Mouse (Mus musculus) heart, embryonic 10.5 days (tissue): ENCODE measurements around the gene Vsx2. TPM values are rescaled to one million over a fixed set of nuclear protein-coding genes. Genes with fewer than 3 reads are reported as not detected.
A peak's percentile ranks its signal among the peaks of the same experiment; 100 is the strongest.

Source experiments
- DNase-seq: peaks from one replicate; pipeline ENCODE4 v3.0.0-alpha.2; 2017; ENCODE audit warnings: low spot score
- H3K27ac ChIP-seq: fragments of 300-500 bp; sonication (generic); 2 replicates; pipeline ENCODE4 v1.5.1; 2016; ENCODE audit warnings: mild to moderate bottlenecking
- H3K27me3 ChIP-seq: fragments of 300-500 bp; sonication (generic); 2 replicates; pipeline ENCODE4 v1.6.1; 2016; ENCODE audit warnings: mild to moderate bottlenecking; ENCODE audit not compliant: poor library complexity, insufficient read depth, severe bottlenecking
- H3K36me3 ChIP-seq: fragments of 300-500 bp; sonication (generic); 2 replicates; pipeline ENCODE4 v1.6.1; 2016; ENCODE audit warnings: mild to moderate bottlenecking, moderate library complexity
- H3K4me1 ChIP-seq: fragments of 300-500 bp; sonication (generic); 2 replicates; pipeline ENCODE4 v1.6.1; 2016; ENCODE audit warnings: mild to moderate bottlenecking
- H3K4me3 ChIP-seq: fragments of 300-500 bp; sonication (generic); 2 replicates; pipeline ENCODE4 v1.5.1; 2016; ENCODE audit warnings: mild to moderate bottlenecking, moderate library complexity
- H3K9me3 ChIP-seq: fragments of 300-500 bp; sonication (generic); 2 replicates; pipeline ENCODE4 v1.6.1; 2016; ENCODE audit warnings: mild to moderate bottlenecking, moderate library complexity
- WGBS: fragments of 180-500 bp; shearing (Covaris S2); methylation state at CpG from one replicate; pipeline ENCODE4 v1.1.7; 2016; 5-methylcytosine and 5-hydroxymethylcytosine counted together
- polyA plus RNA-seq: library from polyadenylated mRNA; unstranded; fragments of >200 nt; fragmentation: Nextera tagmentation; extraction: Ambion mirVana; gene quantifications from 2 replicates; pipeline ENCODE4 v1.2.1, GENCODE M21; 2016

Gene Vsx2
- polyA plus RNA-seq, 1 experiment from 2014 or later, result not detected

DNA sequence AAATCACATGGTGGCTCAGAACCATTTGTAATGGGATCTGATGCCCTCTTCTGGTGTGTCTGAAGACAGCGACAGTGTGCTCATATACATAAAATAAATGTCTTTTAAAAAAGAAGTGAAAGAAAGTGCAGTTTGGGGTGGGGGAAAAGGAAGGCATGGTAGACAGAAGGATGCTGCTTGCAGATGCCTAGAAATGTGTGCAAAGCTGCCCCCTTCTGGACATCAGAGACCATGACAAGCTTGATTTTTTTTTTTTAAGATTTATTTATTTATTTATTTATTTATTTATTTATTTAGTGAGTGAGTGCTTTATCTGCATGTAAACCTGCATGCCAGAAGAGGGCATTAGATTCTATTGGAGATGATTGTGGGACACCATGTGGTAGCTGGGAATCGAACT lies 11.7 kb downstream of the Vsx2 start:
- H3K36me3 ChIP-seq, result no peaks in the 10 kb centered on the region
- H3K9me3 ChIP-seq, result no peaks in the 10 kb centered on the region
- H3K4me1 ChIP-seq, result 0 out of 2 replicates have a peak, but pooled peaks cover 5% of the 10 kb centered on the region
- DNase-seq, result no peak
- H3K27ac ChIP-seq, result no peak overlapping the region
- no peak overlapping the region for H3K4me3 ChIP-seq
- H3K27me3 ChIP-seq, result peaks cover 17% of the 10 kb centered on the region
- 93% methylated on average over 2 of the region's 2 CpGs for WGBS

DNA sequence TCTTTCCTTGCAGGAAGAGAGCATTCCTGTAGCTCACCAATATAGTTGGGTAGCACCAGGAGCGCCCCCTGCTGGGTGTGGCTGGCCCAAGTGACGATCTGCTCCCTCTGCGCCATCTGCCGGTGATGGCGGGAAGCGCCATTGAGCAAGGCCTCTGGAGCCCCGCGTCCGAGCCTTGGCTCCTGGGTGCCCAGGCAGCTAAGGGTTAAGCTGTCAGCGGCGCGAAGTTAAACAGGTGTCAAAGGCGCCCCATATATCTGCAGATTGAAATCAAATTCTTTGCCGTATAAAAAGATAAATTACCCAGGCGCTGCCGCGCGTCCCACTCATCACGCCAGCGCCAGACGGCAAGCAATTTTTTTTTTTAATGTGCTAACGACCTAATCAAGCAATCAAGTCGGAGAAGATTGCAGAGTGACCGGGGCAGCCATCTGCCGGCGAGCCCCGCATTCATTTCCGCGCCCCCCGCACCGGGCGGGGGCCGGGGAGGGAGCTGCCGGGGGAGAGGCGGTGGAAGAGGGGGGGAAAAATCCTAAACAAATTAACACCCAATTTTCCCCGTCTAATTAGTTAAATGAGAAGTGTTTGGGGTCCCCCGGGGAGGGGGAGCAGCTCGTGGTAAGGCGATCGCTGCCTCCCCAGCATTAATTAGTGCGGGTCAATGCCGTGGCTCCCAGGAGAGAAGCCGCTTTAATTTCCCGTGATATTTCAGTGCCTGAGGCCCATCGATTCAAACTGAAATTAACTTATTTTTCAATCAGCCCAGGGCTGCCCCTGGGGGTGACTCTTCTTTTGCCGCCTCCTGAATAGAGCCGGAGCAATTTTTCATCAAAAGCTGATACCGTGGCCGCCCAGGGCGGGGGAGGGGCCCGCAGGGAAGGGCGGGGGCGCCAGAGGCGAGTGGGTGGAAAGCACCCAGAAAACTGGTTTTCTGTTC lies 20.5 kb downstream of the Vsx2 start:
- Histone ChIP-seq H3K4me3 (peak overlapping the region; percentile 73), H3K9me3 (no peaks in the 10 kb centered on the region), H3K4me1 (peaks cover 7% of the 10 kb centered on the region; the same call in 1 of the 2 replicates), H3K27me3 (peaks cover 49% of the 10 kb centered on the region), H3K27ac (peak overlapping the region; percentile 60; the same call in 1 of the 2 replicates), H3K36me3 (no peaks in the 10 kb centered on the region)
- 1% methylated on average over 54 of the region's 54 CpGs for WGBS
- DNase-seq, result peak; percentile 92

DNA sequence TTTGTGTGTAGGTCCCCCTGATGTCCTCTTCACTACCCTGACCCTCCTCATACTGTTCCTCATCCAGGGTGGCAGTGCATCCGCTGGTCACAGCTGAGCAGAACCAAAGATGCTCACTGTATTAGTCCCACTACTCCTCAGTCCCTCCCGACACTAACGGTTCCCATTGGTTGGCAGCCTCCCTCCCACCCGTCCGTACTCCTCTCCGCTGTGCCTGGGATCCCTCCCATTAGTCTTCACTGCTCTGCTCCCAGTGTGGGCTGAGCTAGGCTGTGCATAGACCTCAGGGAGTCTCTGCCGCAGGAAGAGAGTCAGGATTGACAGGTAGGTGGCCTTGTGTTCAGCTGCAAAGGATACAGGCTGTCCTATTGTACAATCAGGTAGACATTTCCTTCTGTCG lies 28.8 kb downstream of the Vsx2 start:
- Histone ChIP-seq H3K4me3 (no peak overlapping the region), H3K4me1 (no peaks in the 10 kb centered on the region), H3K36me3 (peaks cover 10% of the 10 kb centered on the region), H3K9me3 (no peaks in the 10 kb centered on the region), H3K27me3 (peaks cover 36% of the 10 kb centered on the region), H3K27ac (no peak overlapping the region)
- 15% methylated on average over 8 of the region's 8 CpGs for WGBS
- no peak for DNase-seq

DNA sequence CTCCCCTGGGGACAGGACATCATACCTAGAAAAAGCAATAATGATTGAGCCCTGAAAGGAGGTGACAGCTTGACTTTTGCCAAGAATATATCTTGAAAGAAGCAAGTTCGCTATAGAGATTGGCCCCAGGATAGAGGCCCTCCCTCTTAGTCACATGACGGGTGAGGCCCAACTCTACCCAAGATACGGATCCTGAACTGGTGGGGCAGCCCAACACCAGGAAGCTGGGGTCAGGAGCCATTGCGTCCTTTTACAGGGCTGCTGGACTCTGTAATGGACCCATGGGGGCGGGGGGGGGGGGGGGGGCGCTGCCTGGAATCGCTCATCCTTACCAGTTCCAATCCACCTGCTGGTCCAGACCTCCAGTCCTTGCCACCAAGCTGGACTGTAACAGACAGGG lies 34.4 kb downstream of the Vsx2 start:
- H3K27ac ChIP-seq, result no peak overlapping the region
- H3K4me3 ChIP-seq, result no peak overlapping the region
- no peak for DNase-seq
- no peaks in the 10 kb centered on the region for H3K4me1 ChIP-seq
- 79% methylated on average over 7 of the region's 7 CpGs for WGBS
- H3K9me3 ChIP-seq, result no peaks in the 10 kb centered on the region
- peaks cover 5% of the 10 kb centered on the region for H3K27me3 ChIP-seq
- H3K36me3 ChIP-seq, result peaks cover 35% of the 10 kb centered on the region

DNA sequence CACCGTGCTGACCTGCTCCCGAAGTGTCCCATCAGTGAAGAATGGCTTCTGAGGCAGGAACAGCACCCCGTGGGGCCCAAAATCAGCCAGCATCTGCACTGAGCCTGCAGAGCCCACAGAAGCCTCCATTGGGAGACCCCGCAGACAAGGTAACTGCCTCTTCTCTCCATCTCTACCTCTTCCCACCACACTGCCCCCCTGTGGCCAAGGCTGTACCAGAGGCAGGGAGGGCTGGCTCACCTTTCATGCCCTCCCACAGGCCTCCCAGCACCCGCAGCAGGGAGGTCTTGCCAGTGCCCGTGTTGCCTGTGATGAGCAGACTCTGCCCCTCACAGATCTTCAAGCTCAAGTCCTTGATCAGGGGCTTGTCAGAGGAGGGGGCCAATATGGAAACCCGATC lies 36.3 kb downstream of the Vsx2 start:
- WGBS, result 81% methylated on average over 7 of the region's 7 CpGs
- no peak for DNase-seq
- peaks cover 38% of the 10 kb centered on the region for H3K36me3 ChIP-seq

DNA sequence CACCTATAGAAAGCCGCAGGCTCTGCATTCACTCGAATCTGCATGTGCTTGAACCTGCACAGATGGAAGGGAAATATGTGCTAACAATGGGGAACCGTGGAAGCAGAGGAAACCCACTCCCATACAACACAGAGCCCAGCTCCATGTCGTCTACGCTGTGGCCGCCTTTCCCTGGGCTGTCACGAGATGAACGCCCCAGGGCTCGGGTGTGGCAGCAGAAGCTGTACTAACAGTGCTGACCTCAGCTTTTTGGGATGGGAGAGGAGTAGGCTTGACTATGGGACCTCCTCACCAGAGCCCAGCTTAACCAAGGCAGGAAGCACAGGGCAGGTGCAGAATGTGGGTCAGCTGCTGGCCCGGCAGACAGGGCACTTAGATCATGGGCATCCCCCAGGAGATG lies 42.2 kb downstream of the Vsx2 start:
- WGBS, result 91% methylated on average over 10 of the region's 10 CpGs
- no peaks in the 10 kb centered on the region for H3K27me3 ChIP-seq
- no peak for DNase-seq
- no peak overlapping the region for H3K27ac ChIP-seq
- no peaks in the 10 kb centered on the region for H3K9me3 ChIP-seq
- H3K4me1 ChIP-seq, result peaks cover 15% of the 10 kb centered on the region; the same call in 1 of the 2 replicates
- H3K36me3 ChIP-seq, result peaks cover 15% of the 10 kb centered on the region
- H3K4me3 ChIP-seq, result no peak overlapping the region

More for the DNA sequence above, 36.3 kb downstream of the Vsx2 start:
- H3K4me1 ChIP-seq, result no peaks in the 10 kb centered on the region
- H3K9me3 ChIP-seq, result no peaks in the 10 kb centered on the region
- no peak overlapping the region for H3K27ac ChIP-seq
- no peak overlapping the region for H3K4me3 ChIP-seq
- H3K27me3 ChIP-seq, result no peaks in the 10 kb centered on the region

DNA sequence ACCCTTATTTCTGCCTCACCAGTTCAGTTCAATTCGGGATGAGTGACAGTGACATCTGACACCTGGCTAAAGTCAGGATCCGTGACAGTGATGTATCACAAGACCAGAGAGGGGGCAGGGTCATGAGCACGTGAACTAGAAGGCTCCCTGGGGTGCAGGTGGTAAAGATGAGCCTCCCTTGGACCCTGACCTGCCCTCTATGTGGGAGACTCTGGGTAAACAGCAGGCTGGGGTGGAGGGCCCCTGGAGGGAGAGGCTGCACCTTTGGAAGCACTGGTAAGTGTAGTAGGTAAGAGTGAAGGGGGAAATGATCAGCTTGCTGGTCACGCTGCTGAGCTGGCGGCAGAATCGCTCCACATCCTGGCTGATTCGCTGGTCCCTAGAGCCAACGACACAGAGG lies 43.0 kb downstream of the Vsx2 start:
- Histone ChIP-seq H3K4me3 (no peak overlapping the region), H3K27ac (no peak overlapping the region), H3K36me3 (peaks cover 10% of the 10 kb centered on the region), H3K27me3 (no peaks in the 10 kb centered on the region), H3K4me1 (peaks cover 15% of the 10 kb centered on the region; the same call in 1 of the 2 replicates), H3K9me3 (no peaks in the 10 kb centered on the region)
- 57% methylated on average over 8 of the region's 8 CpGs for WGBS
- DNase-seq, result no peak

DNA sequence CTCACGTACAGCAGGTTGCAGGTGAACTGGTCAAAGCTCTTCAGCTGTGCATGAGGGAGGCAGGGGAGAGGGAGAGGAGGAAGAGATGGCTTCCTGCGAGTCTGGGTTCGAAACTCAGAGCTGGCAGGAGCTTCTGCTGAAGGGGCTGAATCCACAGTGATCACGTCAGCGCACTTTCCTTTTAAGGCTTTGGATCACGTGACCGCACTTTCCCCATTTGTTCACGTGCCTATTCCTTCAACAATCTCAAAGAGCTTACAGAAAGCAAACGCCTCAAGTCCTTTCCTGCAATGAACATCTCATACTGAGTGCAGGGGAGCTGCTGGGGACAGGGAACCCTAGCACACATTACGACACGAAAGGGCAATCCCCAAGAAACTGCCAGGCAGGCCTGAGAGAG lies 44.4 kb downstream of the Vsx2 start:
- H3K36me3 ChIP-seq, result peaks cover 3% of the 10 kb centered on the region; the same call in 1 of the 2 replicates
- DNase-seq, result no peak
- H3K27me3 ChIP-seq, result no peaks in the 10 kb centered on the region
- H3K4me3 ChIP-seq, result no peak overlapping the region
- no peak overlapping the region for H3K27ac ChIP-seq
- WGBS, result 78% methylated on average over 11 of the region's 11 CpGs
- peaks cover 15% of the 10 kb centered on the region; the same call in 1 of the 2 replicates for H3K4me1 ChIP-seq
- H3K9me3 ChIP-seq, result no peaks in the 10 kb centered on the region

DNA sequence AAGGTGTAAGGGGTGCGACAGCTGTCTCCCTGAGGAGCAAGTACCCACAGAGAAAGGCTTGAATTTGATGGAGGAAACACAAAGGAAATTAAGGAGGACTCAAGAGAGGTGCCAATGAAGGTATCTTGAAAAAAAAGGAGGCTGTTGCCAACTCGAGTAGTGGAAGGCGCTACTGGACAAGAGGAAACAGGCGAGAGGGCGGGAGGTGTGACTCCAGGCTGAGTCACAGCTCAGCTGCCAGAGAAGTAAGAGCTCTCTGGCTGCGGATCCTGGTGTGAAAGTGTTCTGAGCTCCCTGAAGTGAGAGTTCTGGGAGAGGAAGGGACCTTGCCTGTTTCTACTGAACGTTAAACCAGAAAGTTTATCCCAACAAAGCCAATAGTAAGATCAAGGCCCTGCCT lies 45.0 kb downstream of the Vsx2 start:
- H3K4me3 ChIP-seq, result no peak overlapping the region
- H3K36me3 ChIP-seq, result no peaks in the 10 kb centered on the region; the same call in 1 of the 2 replicates
- 38% methylated on average over 7 of the region's 7 CpGs for WGBS
- no peak for DNase-seq
- H3K9me3 ChIP-seq, result no peaks in the 10 kb centered on the region
- peaks cover 15% of the 10 kb centered on the region; the same call in 1 of the 2 replicates for H3K4me1 ChIP-seq
- H3K27ac ChIP-seq, result 0 out of 2 replicates have a peak overlapping the region, but pooled peaks have one; percentile 29
- no peaks in the 10 kb centered on the region for H3K27me3 ChIP-seq

DNA sequence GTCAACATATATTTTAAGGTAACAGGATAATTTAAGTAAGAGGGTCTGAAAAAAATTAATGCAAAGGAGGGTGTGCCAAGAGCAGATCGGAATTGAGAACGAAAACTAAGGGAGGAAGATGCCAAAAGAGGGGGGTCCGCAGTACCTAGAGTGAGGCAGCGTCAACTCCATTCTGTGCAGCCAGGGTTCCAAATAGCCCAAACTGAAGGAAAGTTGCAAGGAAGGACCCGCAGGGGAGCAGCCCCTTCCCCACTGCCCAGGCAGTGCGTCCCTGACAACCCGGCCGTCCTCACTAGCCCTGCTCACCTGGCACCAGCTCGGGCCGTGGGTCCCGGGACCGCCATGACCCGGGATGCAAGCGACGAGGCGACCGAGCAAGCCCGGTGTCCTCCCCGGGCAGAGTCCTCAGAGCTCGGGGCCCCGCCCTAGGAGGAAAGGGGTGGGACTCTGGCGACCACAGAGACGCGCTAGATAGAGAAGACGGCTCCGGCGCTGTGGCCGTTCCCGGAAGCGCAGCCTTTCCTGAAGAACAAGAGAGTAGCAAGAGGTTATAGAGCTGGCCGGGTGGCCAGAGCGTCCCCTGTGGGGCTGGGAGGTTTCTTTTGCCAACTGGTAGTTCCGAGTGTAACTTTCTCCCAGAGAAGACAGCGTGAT lies 47.5 kb downstream of the Vsx2 start, which contains the start of gene Abcd4:
TSS of gene Abcd4 (minus strand) at position 437 of the 654 bp plus-strand sequence.
- under 1% methylated on average over 34 of the region's 34 CpGs for WGBS
- Histone ChIP-seq H3K27ac (peak within 1 kb of the TSS; percentile 90), H3K9me3 (no peaks in the 10 kb centered on the region), H3K4me1 (peaks cover 31% of the 10 kb centered on the region), H3K36me3 (no peaks in the 10 kb centered on the region; the same call in 1 of the 2 replicates), H3K27me3 (no peaks in the 10 kb centered on the region), H3K4me3 (peak within 1 kb of the TSS; percentile 78)
- peak; percentile 98 for DNase-seq

DNA sequence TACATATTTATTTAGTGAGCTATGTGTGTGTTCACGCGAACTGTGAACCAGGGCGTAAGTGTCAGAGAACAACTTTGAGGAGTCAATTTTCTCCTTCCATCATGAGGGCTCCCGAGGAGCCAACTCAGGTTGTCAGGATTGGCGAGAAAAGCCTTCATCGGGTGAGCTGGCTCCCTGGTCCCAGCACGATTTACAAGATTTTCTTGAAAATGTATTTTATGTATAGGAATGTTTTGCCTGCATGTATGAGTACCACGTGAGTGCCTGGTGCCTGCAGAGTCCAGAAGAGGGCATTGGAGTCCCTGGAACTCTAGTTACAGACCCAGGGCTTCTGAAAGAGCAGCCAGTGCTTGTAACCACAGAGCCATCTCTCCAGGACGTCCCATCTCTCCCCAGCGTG lies 48.1 kb downstream of the Vsx2 start:
- Histone ChIP-seq H3K9me3 (no peaks in the 10 kb centered on the region), H3K4me3 (peak overlapping the region; percentile 78), H3K27me3 (no peaks in the 10 kb centered on the region), H3K27ac (peak overlapping the region; percentile 81), H3K4me1 (peaks cover 29% of the 10 kb centered on the region), H3K36me3 (no peaks in the 10 kb centered on the region)
- no peak for DNase-seq
- WGBS, result 11% methylated on average over 10 of the region's 10 CpGs

DNA sequence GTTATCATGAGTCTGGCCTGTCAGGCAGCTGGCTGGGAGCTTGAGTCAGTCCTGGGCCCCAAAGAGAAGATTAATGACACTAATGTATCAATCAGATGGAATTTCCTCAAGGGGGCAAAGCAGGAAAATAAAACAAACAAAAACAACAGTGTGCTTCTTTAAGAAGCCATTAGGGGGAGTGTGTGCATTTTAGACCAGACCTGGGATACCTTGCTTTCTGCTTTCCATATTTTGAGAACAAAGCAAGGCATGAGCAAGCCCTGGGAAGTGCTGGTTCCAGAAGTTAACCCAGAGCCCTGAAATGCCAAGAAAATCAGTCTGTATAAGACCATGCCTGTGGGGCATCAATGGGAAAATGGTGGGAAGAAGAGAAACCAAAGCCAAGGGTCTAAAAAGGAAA lies 51.4 kb downstream of the Vsx2 start:
- Histone ChIP-seq H3K9me3 (no peaks in the 10 kb centered on the region), H3K27me3 (peaks cover 22% of the 10 kb centered on the region; the same call in 1 of the 2 replicates), H3K4me3 (no peak overlapping the region), H3K4me1 (peaks cover 29% of the 10 kb centered on the region), H3K27ac (no peak overlapping the region), H3K36me3 (no peaks in the 10 kb centered on the region)
- no peak for DNase-seq

DNA sequence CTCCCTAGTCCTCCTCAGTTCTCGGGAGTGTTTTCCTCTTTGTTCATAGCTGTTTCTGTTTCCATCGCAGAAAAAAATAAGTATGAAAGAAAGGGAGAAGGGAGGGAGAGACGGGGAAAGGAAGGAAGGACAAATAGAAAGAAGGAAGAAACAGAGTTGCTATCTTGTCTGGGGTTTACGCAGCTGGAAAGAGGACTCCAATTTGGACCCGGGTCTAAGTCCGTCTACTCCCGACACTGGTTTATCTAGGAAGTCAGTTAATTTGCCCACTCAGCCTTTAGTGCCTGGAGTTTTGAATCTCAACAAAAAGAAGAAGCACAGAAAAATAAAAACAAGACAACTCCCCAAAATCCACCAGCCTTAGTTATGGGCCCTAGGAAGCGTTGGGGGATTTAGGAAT lies 55.0 kb downstream of the Vsx2 start:
- no peak overlapping the region for H3K27ac ChIP-seq
- H3K4me1 ChIP-seq, result peaks cover 26% of the 10 kb centered on the region
- no peak overlapping the region for H3K4me3 ChIP-seq
- no peaks in the 10 kb centered on the region for H3K9me3 ChIP-seq
- peaks cover 29% of the 10 kb centered on the region; the same call in 1 of the 2 replicates for H3K27me3 ChIP-seq
- no peak for DNase-seq
- H3K36me3 ChIP-seq, result no peaks in the 10 kb centered on the region
- 25% methylated on average over 8 of the region's 8 CpGs for WGBS
